Mouse (Mus musculus): ENCODE measurements around the gene Wdr25.

GRCm38 (mm10) chr12:109038179-109038819 is 144.9 kb downstream of the Wdr25 start:
- no peak for TF ChIP-seq GATA1 (IDR thresholded peaks at IDR 0.05; ENCODE audit: borderline replicate concordance, low read length)
- no peak for TF ChIP-seq FLI1 (IDR thresholded peaks at IDR 0.05; ENCODE audit: low read length)
